Mouse (Mus musculus) testis, adult 2 months (tissue): ENCODE measurements at regions not wholly inside any gene's neighbourhood (a gene's known extent, or its start where the extent isn't known, plus 50 kb on each side); places are given as distances from the start of the nearest gene placed in this dataset.

Source experiments
- CTCF ChIP-seq: fragments of 200-500 bp; IDR thresholded peaks from 2 replicates; pipeline ENCODE4 v1.5.1; 2012; ENCODE audit warnings: low read depth, mild to moderate bottlenecking, inconsistent platforms, low read length, moderate library complexity; ENCODE audit not compliant: control insufficient read depth, insufficient read depth, insufficient replicate concordance
- POLR2A ChIP-seq: fragments of 200-500 bp; IDR thresholded peaks from 2 replicates; pipeline ENCODE4 v1.6.1; 2012; ENCODE audit warnings: low read depth, mild to moderate bottlenecking, inconsistent platforms, low read length, moderate library complexity; ENCODE audit not compliant: control insufficient read depth

DNA sequence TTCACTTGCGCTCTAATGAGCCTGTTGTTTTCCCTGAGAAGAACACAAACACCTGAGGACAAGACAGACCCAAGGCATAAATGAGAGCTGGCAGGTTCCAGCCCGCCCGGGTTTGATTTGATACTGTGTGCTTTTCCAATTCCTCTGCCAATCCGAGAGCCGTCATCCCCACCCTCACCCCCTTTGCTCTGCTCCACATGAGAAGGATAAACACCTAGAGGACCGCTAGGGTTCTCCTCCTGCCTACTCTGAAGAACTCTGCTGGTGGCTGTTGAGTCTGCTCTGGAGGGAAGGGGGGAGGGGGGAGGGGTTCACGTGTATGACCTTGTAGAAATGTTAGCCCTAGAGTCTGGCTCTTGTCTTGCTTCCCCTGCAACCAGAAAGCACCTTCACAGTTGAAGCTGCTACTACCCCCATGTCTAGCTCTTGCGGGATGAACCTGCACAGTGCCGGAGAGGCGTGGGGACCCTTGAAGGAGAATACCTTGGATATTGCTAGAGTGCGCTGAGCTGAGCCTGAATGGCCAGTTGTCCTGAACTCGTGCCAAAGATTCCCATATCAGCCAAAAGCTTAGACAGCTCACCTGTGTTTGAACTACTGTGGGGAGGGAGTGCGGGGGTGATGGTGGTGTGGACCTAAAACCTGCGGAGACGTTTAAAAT is 225.0 kb upstream of the Atp5g3 start:
- TF ChIP-seq CTCF (no peak), POLR2A (no peak)
